Mouse (Mus musculus) ES-E14 (cell line): Measurements from ENCODE around the gene Krtap5-4.

Source experiments
- CHD2 ChIP-seq: IDR thresholded peaks from 2 replicates; pipeline ENCODE4 v1.6.1; 2014; ENCODE audit warnings: mild to moderate bottlenecking, low read depth, low read length, inconsistent platforms
- HCFC1 ChIP-seq: IDR thresholded peaks from 2 replicates; pipeline ENCODE4 v1.6.1; 2012; ENCODE audit warnings: low read length, inconsistent platforms, borderline replicate concordance; ENCODE audit not compliant: insufficient read depth
- MAFK ChIP-seq: IDR thresholded peaks from 2 replicates; pipeline ENCODE4 v1.6.1; 2014; ENCODE audit warnings: mild to moderate bottlenecking, low read depth, low read length, inconsistent platforms; ENCODE audit not compliant: insufficient read depth
- ZC3H11A ChIP-seq: IDR thresholded peaks from 2 replicates; pipeline ENCODE4 v1.6.1; 2012; ENCODE audit warnings: low read depth, mild to moderate bottlenecking, inconsistent platforms, low read length, borderline replicate concordance
- ZNF384 ChIP-seq: IDR thresholded peaks from 2 replicates; pipeline ENCODE4 v1.6.1; 2012; ENCODE audit warnings: low read depth, low read length, inconsistent platforms

GRCm38 (mm10) chr7:142341564-142342246 lies 38.4 kb downstream of the Krtap5-4 start:
- TF ChIP-seq CHD2 (no peak), MAFK (no peak), ZC3H11A (no peak), HCFC1 (no peak), ZNF384 (no peak)
